Mouse (Mus musculus): ENCODE results near the gene Litaf.

DNA sequence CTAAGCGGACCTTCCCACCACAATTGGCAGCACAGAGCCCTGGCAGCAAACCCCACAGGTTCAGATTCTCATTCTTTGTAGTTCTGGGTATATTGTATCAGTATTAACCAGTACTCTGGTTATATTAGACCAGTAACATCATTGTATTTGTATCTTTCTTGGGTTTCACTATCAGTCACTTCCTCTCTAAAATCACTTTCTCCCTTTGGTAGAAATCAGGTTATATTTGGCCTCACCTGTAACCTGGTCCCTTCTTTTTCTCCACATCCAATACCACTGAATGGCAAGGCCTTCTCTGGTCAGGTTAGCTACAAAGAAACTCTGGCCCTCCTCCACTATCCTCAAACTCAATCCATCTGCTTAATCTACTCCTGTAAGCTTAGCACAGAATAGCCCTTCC, 38.9 kb upstream of the Litaf start:
- no peak for TF ChIP-seq CTCF (IDR thresholded peaks at IDR 0.05; ENCODE audit: low read depth, low read length)
- no peak for TF ChIP-seq POLR2A (IDR thresholded peaks at IDR 0.05; ENCODE audit: borderline replicate concordance, low read depth, low read length)

Measured in bone marrow macrophage, adult 2 months (primary cell).